Mouse (Mus musculus) limb, embryonic 14.5 days (tissue): ENCODE results near the gene Helz2. TPM values are rescaled to one million over a fixed set of nuclear protein-coding genes. Genes with fewer than 3 reads are reported as not detected.
A peak's percentile ranks its signal among the peaks of the same experiment; 100 is the strongest.

ENCODE experiments used
- ATAC-seq: fragments of 200-750 bp; cut with Nextera tagmentation; 2 replicates; pipeline ENCODE4 v1.8.0; 2017; ENCODE audit warnings: low read depth, moderate number of reproducible peaks, moderate TSS enrichment; ENCODE audit not compliant: low FRiP score
- DNase-seq: peaks from one replicate; pipeline ENCODE4 v3.0.0-alpha.2; 2015; ENCODE audit warnings: low spot score
- H3K27ac ChIP-seq: fragments of 300-500 bp; sonication (generic); replicated peaks from 2 replicates; pipeline ENCODE4 v1.5.1; 2014; ENCODE audit warnings: low read depth, mild to moderate bottlenecking, low read length, moderate library complexity, mixed read lengths
- H3K27me3 ChIP-seq: fragments of 300-500 bp; sonication (generic); 2 replicates; pipeline ENCODE4 v1.6.1; 2014; ENCODE audit warnings: low read length, mixed read lengths; ENCODE audit not compliant: control insufficient read depth, insufficient read depth
- H3K36me3 ChIP-seq: fragments of 300-500 bp; sonication (generic); 2 replicates; pipeline ENCODE4 v1.6.1; 2014; ENCODE audit warnings: mild to moderate bottlenecking, low read length, moderate library complexity, mixed read lengths; ENCODE audit not compliant: control insufficient read depth, insufficient read depth
- H3K4me1 ChIP-seq: fragments of 300-500 bp; sonication (generic); 2 replicates; pipeline ENCODE4 v1.6.1; 2014; ENCODE audit warnings: antibody characterized with exemption, low read length, mixed read lengths; ENCODE audit not compliant: control insufficient read depth, insufficient read depth
- H3K4me2 ChIP-seq: fragments of 300-500 bp; sonication (generic); replicated peaks from 2 replicates; pipeline ENCODE4 v1.6.1; 2014; ENCODE audit warnings: low read depth, mild to moderate bottlenecking, low read length, moderate library complexity; ENCODE audit not compliant: severe bottlenecking
- H3K4me3 ChIP-seq: fragments of 300-500 bp; sonication (generic); replicated peaks from 2 replicates; pipeline ENCODE4 v1.5.1; 2014; ENCODE audit warnings: low read length
- H3K9ac ChIP-seq: fragments of 300-500 bp; sonication (generic); 2 replicates; pipeline ENCODE4 v1.6.1; 2014; ENCODE audit warnings: mild to moderate bottlenecking, low read depth, low read length, moderate library complexity; ENCODE audit not compliant: severe bottlenecking
- H3K9me3 ChIP-seq: fragments of 300-500 bp; sonication (generic); 2 replicates; pipeline ENCODE4 v1.6.1; 2016; ENCODE audit warnings: low read length; ENCODE audit not compliant: control insufficient read depth
- POLR2A ChIP-seq: fragments of 200-500 bp; IDR thresholded peaks from 2 replicates; pipeline ENCODE4 v1.8.0; 2012; ENCODE audit warnings: inconsistent platforms, mild to moderate bottlenecking, moderate library complexity, borderline replicate concordance; ENCODE audit not compliant: insufficient read depth, insufficient read length; ENCODE audit errors: extremely low read depth
- WGBS: fragments of 180-500 bp; shearing (Covaris S2); extraction: QIAGEN DNeasy Blood & Tissue Kit; methylation state at CpG from one replicate; pipeline ENCODE4 v1.1.7; 2014; 5-methylcytosine and 5-hydroxymethylcytosine counted together
- polyA plus RNA-seq, 2 experiments: library from polyadenylated mRNA; depleted of rRNA in 1 of 2; stranded (reverse) in 1 of 2; unstranded in 1 of 2; fragments of >200 nt; fragmentation: Nextera tagmentation in 1 of 2; extraction: Ambion mirVana in 1 of 2; gene quantifications; 2 replicates each; pipeline versions ENCODE4 v1.2.1 to v1.2.3; 2012 to 2014

Helz2 gene
- polyA plus RNA-seq, 2 experiments: 1.5 to 6.4 TPM

DNA sequence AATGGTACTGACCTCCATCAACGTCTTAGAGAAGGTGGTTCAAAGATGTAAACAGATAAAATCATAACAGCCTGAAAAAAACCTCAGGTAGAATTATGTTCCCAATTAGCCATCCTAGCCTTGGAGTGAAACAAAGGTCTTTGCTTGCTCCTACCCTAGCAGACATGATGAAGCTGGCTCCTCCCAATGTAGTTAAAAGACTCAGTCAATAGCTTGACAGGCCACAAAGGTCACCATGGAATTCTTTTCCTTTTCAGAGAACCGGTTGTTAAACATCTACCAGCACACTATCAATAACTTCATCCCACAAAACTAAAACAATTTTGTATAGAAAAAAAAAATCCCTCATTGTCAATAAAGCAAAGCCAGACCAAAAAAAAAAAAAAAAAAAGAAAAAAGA lies 3.2 kb upstream of the Helz2 start:
- no peak overlapping the region for H3K27ac ChIP-seq
- H3K9me3 ChIP-seq: no peaks in the 10 kb centered on the region
- H3K4me1 ChIP-seq: peaks cover 6% of the 10 kb centered on the region
- H3K36me3 ChIP-seq: no peaks in the 10 kb centered on the region
- no peak overlapping the region for H3K4me2 ChIP-seq
- DNase-seq: no peak
- 47% methylated on average over 2 of the region's 2 CpGs for WGBS
- H3K9ac ChIP-seq: no peak overlapping the region
- TF ChIP-seq POLR2A: no peak
- H3K27me3 ChIP-seq: no peaks in the 10 kb centered on the region
- no peak overlapping the region for H3K4me3 ChIP-seq
- ATAC-seq: no peak

DNA sequence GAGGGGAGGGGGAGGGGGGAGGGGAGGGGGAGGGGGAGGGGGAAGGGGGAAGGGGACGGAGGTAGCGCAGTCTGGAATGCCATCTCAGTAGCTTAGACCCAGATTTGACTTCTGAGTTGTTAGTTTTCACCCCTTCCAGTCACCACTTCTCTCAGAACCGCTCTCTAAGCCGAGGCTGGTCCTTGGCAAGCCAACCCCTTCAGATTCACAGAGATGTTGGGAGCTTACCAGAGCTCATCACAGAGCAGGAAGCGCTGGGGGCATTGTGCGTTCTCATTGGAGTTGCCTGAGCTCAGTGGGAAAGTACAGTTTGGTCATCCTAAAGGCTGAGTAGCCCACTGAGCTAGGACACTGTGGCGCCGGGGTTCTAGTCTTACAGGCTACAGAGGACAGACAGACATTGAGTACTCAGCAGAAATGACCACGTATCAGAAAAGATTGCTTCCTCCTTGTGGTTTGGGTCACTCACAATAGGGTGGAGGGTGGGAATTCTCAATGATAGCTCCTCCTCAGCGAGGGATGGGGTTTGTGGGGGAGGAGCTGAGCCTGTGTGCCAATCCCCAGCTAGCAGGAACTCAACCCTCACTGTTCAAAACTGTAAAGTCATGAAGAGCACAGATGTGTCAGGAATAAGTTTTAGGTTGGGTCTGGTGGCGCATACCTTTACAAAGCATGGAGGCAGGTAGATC lies 2.0 kb upstream of the Helz2 start:
- H3K27me3 ChIP-seq: no peaks in the 10 kb centered on the region
- no peak for TF ChIP-seq POLR2A
- H3K9me3 ChIP-seq: no peaks in the 10 kb centered on the region
- no peak overlapping the region; the same call in 1 of the 2 replicates for H3K4me2 ChIP-seq
- H3K4me1 ChIP-seq: peaks cover 6% of the 10 kb centered on the region
- ATAC-seq: no peak
- 34% methylated on average over 11 of the region's 11 CpGs for WGBS
- H3K4me3 ChIP-seq: no peak overlapping the region
- DNase-seq: no peak
- no peaks in the 10 kb centered on the region for H3K36me3 ChIP-seq
- no peak overlapping the region for H3K27ac ChIP-seq
- no peak overlapping the region for H3K9ac ChIP-seq

DNA sequence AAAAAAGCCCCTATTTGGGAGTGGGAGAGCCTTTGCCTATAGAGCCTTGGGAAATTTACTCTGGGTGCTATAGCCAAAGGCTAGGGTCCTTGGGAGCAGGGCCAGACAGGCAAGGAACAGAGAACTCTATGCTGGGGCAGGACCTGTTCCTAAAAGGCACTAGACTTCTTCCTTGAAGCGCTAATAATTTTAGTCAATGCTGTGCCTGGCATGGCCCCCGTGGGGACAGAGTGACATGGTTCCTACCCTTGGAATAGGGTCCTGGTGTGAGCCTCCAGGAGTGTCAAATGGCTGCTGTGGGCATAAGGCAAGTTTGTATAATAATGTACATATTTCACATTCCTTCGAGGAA lies 463 bp upstream of the Helz2 start:
- ATAC-seq: no peak
- WGBS: 57% methylated on average over 3 of the region's 3 CpGs
- peak overlapping the region; percentile 61 for H3K4me2 ChIP-seq
- peaks cover 6% of the 10 kb centered on the region for H3K4me1 ChIP-seq
- no peak overlapping the region for H3K9ac ChIP-seq
- no peaks in the 10 kb centered on the region for H3K9me3 ChIP-seq
- peaks cover 3% of the 10 kb centered on the region; the same call in 1 of the 2 replicates for H3K36me3 ChIP-seq
- H3K4me3 ChIP-seq: peak overlapping the region; percentile 49
- no peak for DNase-seq
- no peak for TF ChIP-seq POLR2A
- no peak overlapping the region for H3K27ac ChIP-seq
- H3K27me3 ChIP-seq: no peaks in the 10 kb centered on the region

DNA sequence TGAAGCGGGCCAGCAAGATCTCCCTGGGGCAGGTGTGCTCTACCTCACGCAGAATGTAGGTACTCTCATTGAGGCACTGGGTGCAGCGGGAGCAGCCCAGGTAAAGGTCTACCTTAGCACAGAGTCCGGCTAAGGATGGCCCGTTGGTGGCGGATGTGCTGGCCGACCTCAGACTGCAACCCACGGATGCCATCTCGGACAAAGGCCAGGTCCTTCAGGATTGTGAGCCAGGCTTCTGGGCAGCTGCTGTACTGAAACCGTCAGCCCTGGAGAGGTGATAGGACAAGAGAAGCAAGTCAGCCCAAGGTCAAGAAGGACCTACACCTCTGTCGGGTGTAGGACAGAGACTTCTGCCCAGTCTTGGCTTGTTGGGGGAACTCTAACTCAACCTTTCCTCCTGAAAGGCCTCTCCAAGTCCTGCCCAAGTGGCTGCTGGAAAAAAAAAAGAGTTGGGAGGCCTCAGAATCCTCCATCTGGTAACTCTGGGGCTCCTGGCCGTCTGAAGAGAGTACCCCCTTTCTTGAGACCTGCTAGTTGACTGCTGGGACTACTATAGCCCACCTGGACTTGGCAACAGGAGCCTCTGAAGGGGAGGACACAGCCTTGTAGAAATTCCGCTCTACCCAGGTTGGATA lies 904 bp downstream of the Helz2 start:
- Histone ChIP-seq H3K27ac (no peak overlapping the region), H3K4me3 (peak overlapping the region; percentile 49), H3K36me3 (peaks cover 4% of the 10 kb centered on the region; the same call in 1 of the 2 replicates), H3K27me3 (no peaks in the 10 kb centered on the region), H3K4me2 (peak overlapping the region; percentile 61), H3K9ac (no peak overlapping the region; the same call in 1 of the 2 replicates), H3K4me1 (peaks cover 6% of the 10 kb centered on the region), H3K9me3 (no peaks in the 10 kb centered on the region)
- ATAC-seq: no peak
- 91% methylated on average over 13 of the region's 13 CpGs for WGBS
- no peak for TF ChIP-seq POLR2A
- no peak for DNase-seq

DNA sequence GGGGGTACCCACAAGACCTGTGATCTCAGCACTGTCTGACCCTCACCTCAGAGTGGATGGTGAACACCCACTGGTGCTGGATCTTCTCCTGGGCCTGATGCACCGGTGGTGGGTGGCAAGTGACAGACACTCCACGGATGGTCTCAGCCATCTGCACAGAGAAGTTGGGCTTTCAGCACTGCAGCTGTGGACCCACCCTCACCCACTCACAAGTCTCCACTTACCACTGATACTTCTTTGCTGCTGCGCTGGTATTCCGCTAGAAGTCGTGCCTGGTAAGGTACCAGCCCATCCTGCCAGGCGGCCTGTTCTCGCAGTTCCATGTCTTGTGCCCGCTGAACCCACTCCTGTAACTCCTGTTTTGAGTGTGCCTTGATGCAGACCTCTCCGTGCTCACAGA lies 2.6 kb downstream of the Helz2 start:
- TF ChIP-seq POLR2A: no peak
- Histone ChIP-seq H3K36me3 (peaks cover 4% of the 10 kb centered on the region; the same call in 1 of the 2 replicates), H3K9ac (no peak overlapping the region), H3K9me3 (no peaks in the 10 kb centered on the region), H3K27me3 (no peaks in the 10 kb centered on the region), H3K4me1 (peaks cover 6% of the 10 kb centered on the region), H3K4me3 (no peak overlapping the region), H3K27ac (no peak overlapping the region), H3K4me2 (no peak overlapping the region)
- WGBS: 90% methylated on average over 9 of the region's 9 CpGs
- DNase-seq: no peak
- no peak for ATAC-seq

DNA sequence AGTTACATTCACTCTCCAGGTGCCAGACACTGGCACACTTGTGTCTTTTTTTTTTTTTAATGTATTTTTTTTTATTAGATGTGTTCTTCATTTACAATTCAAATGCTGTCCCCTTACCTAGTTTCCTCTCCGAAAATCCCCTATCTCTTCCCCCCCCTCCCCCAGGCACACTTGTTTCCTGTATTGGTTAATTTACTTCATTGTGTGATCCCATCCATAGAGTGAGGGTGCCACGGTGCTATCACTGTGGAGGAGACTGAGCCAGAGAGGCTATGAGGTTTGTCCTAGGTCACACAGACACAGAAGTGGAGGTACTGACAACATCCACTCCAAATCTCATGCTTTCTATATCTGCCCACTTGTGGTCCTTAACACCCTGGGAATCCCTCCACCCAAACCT lies 3.0 kb downstream of the Helz2 start:
- Histone ChIP-seq H3K27me3 (no peaks in the 10 kb centered on the region), H3K9me3 (no peaks in the 10 kb centered on the region), H3K27ac (no peak overlapping the region), H3K9ac (no peak overlapping the region), H3K4me1 (peaks cover 6% of the 10 kb centered on the region), H3K4me3 (no peak overlapping the region), H3K4me2 (no peak overlapping the region), H3K36me3 (peaks cover 4% of the 10 kb centered on the region; the same call in 1 of the 2 replicates)
- no peak for DNase-seq
- no peak for ATAC-seq
- no peak for TF ChIP-seq POLR2A
- 72% methylated on average over 2 of the region's 2 CpGs for WGBS
